Mouse (Mus musculus): ENCODE data around the gene Lyl1.

- TF ChIP-seq USF1 (IDR thresholded peaks at IDR 0.05; ENCODE audit: low read depth, low read length) (no peak), CTCF (IDR thresholded peaks at IDR 0.05 in 2 of 3, conservative IDR thresholded peaks at IDR 0.05 in 1 of 3; ENCODE audit: control insufficient read depth in 1 of 3, insufficient read depth in 1 of 3, low read depth in 2 of 3, low read length in 3 of 3, poor library complexity in 1 of 3, severe bottlenecking in 1 of 3) (no peak), TAL1 (IDR thresholded peaks at IDR 0.05; ENCODE audit: low read length) (no peak), ZNF384 (IDR thresholded peaks at IDR 0.05; ENCODE audit: low read depth, low read length) (no peak)
Observed at GRCm38 (mm10) chr8:84698288-84698687, 3.0 kb upstream of the Lyl1 start.
